Mouse (Mus musculus) heart, embryonic 11.5 days (tissue): ENCODE data around the gene Npas1. TPM values are rescaled to one million over a fixed set of nuclear protein-coding genes. Genes with fewer than 3 reads are reported as not detected.

Experiments
- ATAC-seq: fragments of 200-750 bp; cut with Nextera tagmentation; replicated peaks from 2 replicates; pipeline ENCODE4 v1.8.0; 2017; ENCODE audit warnings: moderate library complexity; ENCODE audit not compliant: insufficient number of reproducible peaks, low FRiP score, low TSS enrichment
- H3K27ac ChIP-seq: fragments of 300-500 bp; sonication (generic); 2 replicates; pipeline ENCODE4 v1.5.1; 2014; ENCODE audit warnings: mild to moderate bottlenecking, low read depth, low read length
- H3K27me3 ChIP-seq: fragments of 300-500 bp; sonication (generic); 2 replicates; pipeline ENCODE4 v1.6.1; 2014; ENCODE audit warnings: mild to moderate bottlenecking, low read length, mixed read lengths; ENCODE audit not compliant: control insufficient read depth, insufficient read depth
- H3K36me3 ChIP-seq: fragments of 300-500 bp; sonication (generic); 2 replicates; pipeline ENCODE4 v1.6.1; 2014; ENCODE audit warnings: mild to moderate bottlenecking, low read length, moderate library complexity, mixed read lengths; ENCODE audit not compliant: control insufficient read depth, insufficient read depth
- H3K4me1 ChIP-seq: fragments of 300-500 bp; sonication (generic); 2 replicates; pipeline ENCODE4 v1.6.1; 2014; ENCODE audit warnings: low read length; ENCODE audit not compliant: control insufficient read depth, insufficient read depth
- H3K4me2 ChIP-seq: fragments of 300-500 bp; sonication (generic); 2 replicates; pipeline ENCODE4 v1.6.1; 2014; ENCODE audit warnings: mild to moderate bottlenecking, moderate library complexity
- H3K4me3 ChIP-seq: fragments of 300-500 bp; sonication (generic); 2 replicates; pipeline ENCODE4 v1.5.1; 2014; ENCODE audit warnings: low read depth, low read length
- H3K9ac ChIP-seq: fragments of 300-500 bp; sonication (generic); 2 replicates; pipeline ENCODE4 v1.6.1; 2014; ENCODE audit warnings: mild to moderate bottlenecking, low read depth, low read length, moderate library complexity
- H3K9me3 ChIP-seq: fragments of 300-500 bp; sonication (generic); replicated peaks from 2 replicates; pipeline ENCODE4 v1.6.1; 2016; ENCODE audit warnings: low read length; ENCODE audit not compliant: control insufficient read depth
- WGBS: fragments of 180-500 bp; shearing (Covaris S2); extraction: QIAGEN DNeasy Blood & Tissue Kit; methylation state at CpG from one replicate; pipeline ENCODE4 v1.1.7; 2014; ENCODE audit not compliant: insufficient replicate concordance; 5-methylcytosine and 5-hydroxymethylcytosine counted together
- polyA plus RNA-seq: library from polyadenylated mRNA; unstranded; fragments of >200 nt; fragmentation: Nextera tagmentation; extraction: Ambion mirVana; gene quantifications from 2 replicates; pipeline ENCODE4 v1.2.1, GENCODE M21; 2014

The Npas1 gene
- polyA plus RNA-seq, 1 experiment from 2014 or later, result not detected

- Histone ChIP-seq H3K9ac (no peak overlapping the region), H3K36me3 (no peaks in the 10 kb centered on the region), H3K4me2 (no peak overlapping the region), H3K4me3 (no peak overlapping the region), H3K4me1 (no peaks in the 10 kb centered on the region), H3K9me3 (no peaks in the 10 kb centered on the region), H3K27ac (no peak overlapping the region), H3K27me3 (peaks cover 24% of the 10 kb centered on the region)
- 86% methylated on average over 5 of the region's 5 CpGs for WGBS
- ATAC-seq, result no peak
Measured at GRCm38 (mm10) chr7:16465568-16465967, 12.0 kb downstream of the Npas1 start.

- Histone ChIP-seq H3K9me3 (no peaks in the 10 kb centered on the region), H3K4me1 (no peaks in the 10 kb centered on the region), H3K36me3 (no peaks in the 10 kb centered on the region), H3K9ac (no peak overlapping the region), H3K4me2 (no peak overlapping the region), H3K27ac (no peak overlapping the region), H3K27me3 (peaks cover 27% of the 10 kb centered on the region), H3K4me3 (no peak overlapping the region)
- ATAC-seq, result no peak
- 8% methylated on average over 8 of the region's 8 CpGs for WGBS
Measured at GRCm38 (mm10) chr7:16465160-16465559, 12.4 kb downstream of the Npas1 start.

- H3K4me3 ChIP-seq, result no peak overlapping the region
- H3K4me1 ChIP-seq, result no peaks in the 10 kb centered on the region
- H3K4me2 ChIP-seq, result no peak overlapping the region
- no peaks in the 10 kb centered on the region for H3K9me3 ChIP-seq
- no peak overlapping the region for H3K9ac ChIP-seq
- no peak for ATAC-seq
- no peak overlapping the region for H3K27ac ChIP-seq
- 3% methylated on average over 14 of the region's 14 CpGs for WGBS
- peaks cover 23% of the 10 kb centered on the region for H3K27me3 ChIP-seq
- no peaks in the 10 kb centered on the region for H3K36me3 ChIP-seq
Measured at GRCm38 (mm10) chr7:16463214-16463613, 14.3 kb downstream of the Npas1 start.

GRCm38 (mm10) chr7:16461705-16462104 lies 15.8 kb downstream of the Npas1 start:
- ATAC-seq, result no peak
- H3K4me2 ChIP-seq, result no peak overlapping the region
- H3K4me1 ChIP-seq, result no peaks in the 10 kb centered on the region
- no peaks in the 10 kb centered on the region for H3K9me3 ChIP-seq
- H3K9ac ChIP-seq, result no peak overlapping the region
- H3K36me3 ChIP-seq, result no peaks in the 10 kb centered on the region
- WGBS, result 80% methylated on average over 6 of the region's 6 CpGs
- peaks cover 19% of the 10 kb centered on the region for H3K27me3 ChIP-seq
- no peak overlapping the region for H3K27ac ChIP-seq
- no peak overlapping the region for H3K4me3 ChIP-seq

- Histone ChIP-seq H3K27me3 (peaks cover 19% of the 10 kb centered on the region), H3K4me1 (no peaks in the 10 kb centered on the region), H3K27ac (no peak overlapping the region), H3K36me3 (no peaks in the 10 kb centered on the region), H3K4me3 (no peak overlapping the region), H3K4me2 (no peak overlapping the region), H3K9me3 (no peaks in the 10 kb centered on the region), H3K9ac (no peak overlapping the region)
- no peak for ATAC-seq
- 60% methylated on average over 6 of the region's 6 CpGs for WGBS
Measured at GRCm38 (mm10) chr7:16461151-16461550, 16.4 kb downstream of the Npas1 start.

- H3K9me3 ChIP-seq, result no peaks in the 10 kb centered on the region
- no peak overlapping the region for H3K4me2 ChIP-seq
- no peak overlapping the region for H3K4me3 ChIP-seq
- H3K27me3 ChIP-seq, result peaks cover 19% of the 10 kb centered on the region
- 59% methylated on average over 13 of the region's 13 CpGs for WGBS
- H3K27ac ChIP-seq, result no peak overlapping the region
- ATAC-seq, result no peak
- H3K9ac ChIP-seq, result no peak overlapping the region
- no peaks in the 10 kb centered on the region for H3K36me3 ChIP-seq
- H3K4me1 ChIP-seq, result no peaks in the 10 kb centered on the region
Measured at GRCm38 (mm10) chr7:16460566-16460965, 17.0 kb downstream of the Npas1 start.

DNA sequence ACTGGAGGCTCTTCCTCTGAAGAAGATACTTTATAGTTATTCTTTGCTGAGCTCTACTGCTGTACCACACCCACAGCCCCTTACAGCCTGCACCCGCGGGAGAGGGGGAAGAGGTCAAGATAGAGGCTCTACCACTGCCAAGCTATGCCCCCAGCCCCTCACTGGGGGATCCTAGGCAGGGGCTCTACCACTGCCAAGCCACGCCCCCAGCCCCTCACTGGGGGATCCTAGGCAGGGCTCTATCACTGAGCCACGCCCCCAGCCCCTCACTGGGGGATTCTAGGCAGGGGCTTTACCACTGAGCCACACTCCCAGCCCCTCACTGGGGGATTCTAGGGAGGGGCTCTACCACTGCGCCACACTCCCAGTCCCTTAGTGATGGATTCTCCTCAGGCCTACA lies 21.2 kb downstream of the Npas1 start:
- no peak for ATAC-seq
- Histone ChIP-seq H3K4me1 (peaks cover 3% of the 10 kb centered on the region), H3K4me3 (no peak overlapping the region), H3K9ac (no peak overlapping the region), H3K9me3 (no peaks in the 10 kb centered on the region), H3K27ac (no peak overlapping the region), H3K36me3 (no peaks in the 10 kb centered on the region), H3K4me2 (no peak overlapping the region), H3K27me3 (peaks cover 10% of the 10 kb centered on the region; the same call in 1 of the 2 replicates)
- WGBS, result 74% methylated on average over 5 of the region's 5 CpGs

DNA sequence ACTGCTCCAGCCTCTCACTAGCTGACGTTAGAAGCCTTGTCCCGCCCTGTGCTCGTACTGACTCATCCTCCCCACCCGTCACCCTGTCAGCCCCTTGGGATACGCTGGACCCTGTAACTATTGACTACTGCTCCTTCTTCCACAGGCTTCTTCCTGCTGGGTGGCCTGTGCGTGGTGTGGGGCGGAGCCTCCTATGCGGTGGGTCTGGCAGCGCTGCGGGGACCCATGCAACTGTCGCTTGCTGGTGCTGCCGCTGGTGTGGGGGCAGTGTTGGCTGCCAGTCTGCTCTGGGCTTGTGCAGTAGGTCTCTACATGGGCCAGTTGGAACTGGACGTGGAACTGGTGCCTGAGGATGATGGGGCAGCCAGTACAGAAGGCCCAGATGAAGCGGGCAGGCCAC lies 22.5 kb downstream of the Npas1 start:
- no peak for ATAC-seq

GRCm38 (mm10) chr7:16453118-16453711 lies 24.3 kb downstream of the Npas1 start:
- Histone ChIP-seq H3K9ac (peak overlapping the region; percentile 77), H3K36me3 (no peaks in the 10 kb centered on the region), H3K4me3 (peak overlapping the region; percentile 78), H3K27me3 (no peaks in the 10 kb centered on the region), H3K27ac (peak overlapping the region; percentile 52), H3K4me1 (peaks cover 3% of the 10 kb centered on the region), H3K4me2 (peak overlapping the region; percentile 92), H3K9me3 (no peaks in the 10 kb centered on the region)
- WGBS, result under 1% methylated on average over 23 of the region's 23 CpGs
- ATAC-seq, result peak; percentile 33

More for the DNA sequence above, 22.5 kb downstream of the Npas1 start:
- Histone ChIP-seq H3K27me3 (no peaks in the 10 kb centered on the region; the same call in 1 of the 2 replicates), H3K9me3 (no peaks in the 10 kb centered on the region), H3K4me2 (no peak overlapping the region), H3K36me3 (no peaks in the 10 kb centered on the region), H3K4me3 (no peak overlapping the region), H3K27ac (no peak overlapping the region), H3K9ac (no peak overlapping the region), H3K4me1 (peaks cover 3% of the 10 kb centered on the region)
- 87% methylated on average over 14 of the region's 14 CpGs for WGBS
